Mouse (Mus musculus) ovary, adult 18-20 months (tissue): ENCODE data around the gene Ccdc134.

Experiments used
- DNase-seq: peaks from one replicate; pipeline ENCODE4 v3.0.0; 2022; ENCODE audit warnings: low spot score, mixed read lengths

Ccdc134 gene

DNA sequence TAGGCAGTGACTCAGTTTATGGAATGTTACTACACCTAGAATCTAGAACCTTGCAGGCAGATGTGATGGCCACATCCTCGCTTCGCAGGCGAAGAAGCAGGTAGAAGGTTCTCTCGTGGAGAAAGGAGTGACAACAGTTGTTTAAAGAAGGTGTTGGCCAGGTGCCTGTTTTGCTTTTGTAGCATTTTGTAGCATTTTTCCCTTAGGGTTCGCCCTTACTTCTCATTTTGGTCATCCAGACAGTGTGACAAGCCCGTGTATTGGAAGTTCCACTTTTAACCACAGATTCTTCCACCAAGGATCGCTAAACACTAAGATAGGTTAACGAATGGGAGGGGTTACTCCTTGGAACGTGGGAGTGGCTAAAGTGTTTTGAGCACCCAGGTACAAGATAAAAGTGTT lies 20.8 kb downstream of the Ccdc134 start:
- no peak for DNase-seq

DNA sequence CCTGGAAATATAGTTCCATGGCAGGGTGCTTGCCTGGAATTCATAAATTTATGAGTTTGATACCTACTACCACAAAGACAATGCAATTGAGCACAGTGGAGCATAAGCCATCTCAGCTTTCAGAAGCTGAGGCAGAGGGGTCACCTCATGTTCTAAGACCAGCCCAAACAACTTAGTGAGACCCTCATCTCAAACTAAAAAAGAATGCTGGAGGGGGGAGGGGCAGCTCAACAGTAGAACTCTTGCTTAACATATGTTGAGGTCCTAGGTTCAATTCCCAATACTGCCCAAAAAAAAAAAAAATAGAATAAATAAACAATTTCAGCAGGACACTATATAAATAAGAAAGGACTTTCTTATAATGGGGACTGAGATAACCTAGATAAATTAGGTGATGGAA lies 22.3 kb downstream of the Ccdc134 start:
- DNase-seq: no peak

DNA sequence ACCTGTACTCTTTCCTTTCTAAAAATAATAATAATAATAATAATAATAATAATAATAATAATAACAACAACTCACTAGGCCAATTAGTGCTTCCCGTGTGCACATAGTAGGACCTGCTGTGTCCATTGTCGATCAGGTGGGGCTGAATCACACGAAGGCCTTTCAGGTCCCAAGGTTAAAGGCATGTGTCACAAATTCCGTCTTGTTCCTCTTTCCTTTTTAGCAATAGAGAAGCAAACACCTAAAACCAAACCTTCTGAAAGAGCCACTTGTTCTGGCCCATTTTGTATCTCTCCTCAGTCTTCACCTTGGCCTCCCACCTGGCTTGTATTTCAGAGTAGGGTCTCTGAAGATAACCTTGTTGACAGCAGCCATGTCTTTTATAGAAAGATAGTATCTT lies 23.5 kb downstream of the Ccdc134 start:
- no peak for DNase-seq

DNA sequence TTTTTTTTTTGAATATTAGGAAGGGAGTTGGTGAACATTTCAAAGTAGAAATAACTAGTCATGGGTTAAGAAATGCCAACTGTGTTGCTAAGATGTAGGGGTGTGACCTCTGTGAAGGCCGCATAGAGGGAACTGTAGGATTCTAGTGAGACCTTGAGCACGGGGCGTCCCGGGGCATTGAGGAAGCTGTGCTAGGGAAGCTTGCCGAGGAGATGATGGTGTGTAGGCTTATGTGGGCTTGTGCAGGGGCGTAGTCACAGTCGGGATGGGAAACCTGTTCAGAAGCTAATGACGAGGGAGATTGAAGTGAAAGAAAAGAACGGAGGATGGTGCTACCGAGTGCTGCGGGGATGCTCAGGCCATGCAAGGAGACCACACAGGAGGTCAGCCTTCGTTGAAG lies 24.3 kb downstream of the Ccdc134 start:
- DNase-seq: no peak

DNA sequence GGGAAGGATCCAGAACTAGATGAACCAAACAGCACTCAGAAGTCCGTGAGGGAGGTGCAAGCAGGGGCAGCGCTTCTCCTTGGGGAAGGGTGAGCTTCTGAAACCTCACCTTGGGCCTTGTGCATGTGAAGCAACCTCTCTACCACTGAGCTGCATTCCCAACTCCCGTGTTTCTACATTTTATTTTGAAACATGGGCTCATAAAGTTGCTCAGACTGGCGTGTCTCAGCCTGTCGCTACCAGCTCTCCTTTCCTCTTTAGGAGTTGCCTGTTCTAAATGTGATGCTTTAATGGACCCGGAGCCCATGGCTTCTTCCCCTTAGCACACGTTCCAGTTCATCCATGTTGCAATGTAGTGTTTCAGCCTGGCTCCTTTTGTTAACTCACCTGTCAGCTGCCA lies 24.7 kb downstream of the Ccdc134 start:
- no peak for DNase-seq

DNA sequence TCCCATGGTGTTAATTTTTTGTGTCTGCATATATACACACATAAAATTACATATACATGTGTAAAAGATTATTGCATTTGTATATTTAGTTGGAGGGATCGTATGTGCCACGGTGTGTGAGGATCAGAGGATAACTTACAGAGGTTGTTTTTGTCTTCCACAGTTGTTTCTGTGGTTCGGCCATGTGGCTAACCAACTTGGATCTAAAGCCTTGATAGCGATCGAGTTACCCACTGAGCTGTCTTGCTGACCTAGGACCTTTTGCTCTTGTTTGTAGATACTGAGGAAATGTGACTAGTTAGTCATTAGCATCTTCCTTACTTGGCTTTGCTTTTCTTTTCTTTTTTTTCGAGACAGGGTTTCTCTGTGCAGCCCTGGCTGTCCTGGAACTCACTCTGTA lies 28.6 kb downstream of the Ccdc134 start:
- no peak for DNase-seq

DNA sequence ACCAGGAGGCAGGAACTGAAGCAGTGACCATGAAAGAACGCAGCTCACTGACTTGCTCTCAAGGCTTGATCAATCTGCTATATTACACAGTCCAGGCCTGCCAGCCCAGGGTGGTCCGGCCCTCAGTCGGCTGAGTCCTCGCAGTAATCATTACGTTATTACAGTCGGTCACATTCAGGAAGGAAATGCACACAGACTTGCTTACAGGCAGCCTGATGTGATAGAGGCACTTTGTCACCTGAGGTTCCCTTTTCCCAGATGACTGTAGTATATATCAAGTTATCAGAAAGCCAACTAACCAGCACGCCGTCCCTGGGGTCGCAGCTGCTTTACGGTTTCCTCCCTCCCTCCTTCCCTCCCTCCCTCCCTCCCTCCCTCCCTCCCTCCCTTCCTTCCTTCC lies 29.2 kb downstream of the Ccdc134 start:
- DNase-seq: no peak

DNA sequence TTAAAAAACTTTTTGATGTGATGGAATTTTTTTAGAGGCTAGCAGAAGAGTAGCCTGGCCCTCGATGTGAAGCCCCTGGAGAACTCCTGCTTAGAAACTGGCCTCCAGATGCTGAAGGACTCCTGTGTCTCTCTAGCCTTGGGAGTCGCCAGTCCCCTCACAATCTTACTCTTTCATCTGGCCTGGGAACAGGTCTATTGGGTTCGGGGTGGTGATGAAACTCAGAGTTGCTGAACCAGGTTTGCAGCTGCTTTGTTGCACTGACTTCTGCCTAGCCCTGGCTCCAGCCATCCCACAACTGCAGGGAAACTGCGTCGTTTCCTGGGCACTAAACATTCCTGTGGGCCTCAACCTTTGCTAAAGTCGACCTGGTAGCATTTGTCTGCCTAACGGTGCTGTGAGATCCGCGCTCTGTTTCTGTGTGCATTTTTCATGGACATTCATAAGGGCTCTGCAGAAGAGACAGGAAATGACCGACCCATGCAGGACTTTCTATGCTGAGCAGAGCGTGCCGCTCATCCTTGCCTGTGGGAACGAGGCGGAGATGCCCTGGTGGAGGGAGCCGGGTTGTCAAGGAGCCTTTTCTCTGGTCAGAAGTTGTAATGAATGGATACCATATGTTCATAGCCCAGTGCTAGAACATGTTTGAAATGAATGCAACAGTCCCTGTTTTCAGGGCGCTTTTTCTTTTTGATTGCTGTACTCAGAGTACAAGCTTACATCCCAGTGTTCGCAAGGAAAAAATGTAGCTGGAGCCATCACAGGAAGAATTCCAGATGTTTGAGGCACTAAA lies 30.7 kb downstream of the Ccdc134 start:
- no peak for DNase-seq

DNA sequence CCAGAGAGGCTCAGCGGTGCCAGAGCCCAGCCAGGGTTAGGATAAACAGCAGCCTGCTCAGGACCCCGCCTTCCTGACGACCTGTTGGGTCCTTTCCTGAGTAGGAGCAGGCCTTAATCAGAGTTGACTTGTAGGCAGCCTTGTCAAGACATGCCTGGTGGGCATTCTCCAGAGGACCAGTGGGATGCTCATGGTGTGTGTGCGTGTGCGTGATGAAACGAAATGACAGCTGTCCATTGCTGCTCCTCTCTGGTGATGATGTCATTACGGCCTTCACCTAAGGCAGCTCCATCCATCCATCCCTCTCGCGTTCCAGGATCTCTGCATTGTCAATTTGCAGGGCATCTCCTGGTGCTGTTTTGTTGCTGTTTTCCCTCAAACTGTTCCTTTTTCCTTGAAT lies 31.7 kb downstream of the Ccdc134 start:
- no peak for DNase-seq

DNA sequence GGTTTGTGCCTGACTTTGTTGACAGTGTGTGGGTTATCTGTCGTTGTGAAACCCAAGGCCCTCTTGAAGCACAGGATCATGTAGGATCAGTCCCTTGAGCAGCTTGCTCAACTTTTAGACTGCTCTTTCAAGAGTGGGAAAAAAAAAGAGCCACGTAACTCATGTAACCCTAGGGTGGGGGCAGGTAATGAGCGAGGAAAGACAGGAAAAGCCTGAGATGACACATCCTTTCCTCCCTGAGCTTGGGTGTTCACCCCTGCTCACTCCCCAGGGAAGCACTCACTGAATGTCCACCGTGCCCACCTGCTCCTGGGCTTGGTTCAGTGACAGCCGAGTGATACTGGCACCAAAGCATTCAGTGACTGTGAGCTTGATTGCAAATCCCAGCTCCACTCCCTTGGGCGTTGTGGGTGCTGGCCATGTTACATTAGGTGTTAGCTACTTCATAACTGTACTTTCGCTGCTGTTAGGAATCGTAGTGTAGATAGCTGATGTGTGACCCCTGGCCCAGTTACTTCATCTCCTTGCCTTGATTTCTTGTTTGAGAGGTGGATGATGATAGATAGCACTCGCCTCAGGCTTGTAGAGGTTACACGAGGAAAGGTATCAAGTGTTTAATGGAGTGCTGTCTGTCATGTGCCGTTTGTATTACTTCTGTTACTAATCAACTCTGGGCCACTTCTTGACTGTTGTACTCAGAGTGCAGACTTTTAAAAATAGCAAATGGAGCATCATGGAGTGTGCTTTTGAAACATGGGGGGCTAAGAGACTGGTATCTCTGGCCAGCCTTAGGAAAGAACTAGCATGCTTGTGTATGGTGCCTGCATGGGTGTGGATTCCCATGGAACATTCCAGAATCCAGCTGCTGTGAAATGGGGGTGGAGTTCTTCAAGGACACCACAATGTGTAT lies 33.3 kb downstream of the Ccdc134 start:
- DNase-seq: no peak

DNA sequence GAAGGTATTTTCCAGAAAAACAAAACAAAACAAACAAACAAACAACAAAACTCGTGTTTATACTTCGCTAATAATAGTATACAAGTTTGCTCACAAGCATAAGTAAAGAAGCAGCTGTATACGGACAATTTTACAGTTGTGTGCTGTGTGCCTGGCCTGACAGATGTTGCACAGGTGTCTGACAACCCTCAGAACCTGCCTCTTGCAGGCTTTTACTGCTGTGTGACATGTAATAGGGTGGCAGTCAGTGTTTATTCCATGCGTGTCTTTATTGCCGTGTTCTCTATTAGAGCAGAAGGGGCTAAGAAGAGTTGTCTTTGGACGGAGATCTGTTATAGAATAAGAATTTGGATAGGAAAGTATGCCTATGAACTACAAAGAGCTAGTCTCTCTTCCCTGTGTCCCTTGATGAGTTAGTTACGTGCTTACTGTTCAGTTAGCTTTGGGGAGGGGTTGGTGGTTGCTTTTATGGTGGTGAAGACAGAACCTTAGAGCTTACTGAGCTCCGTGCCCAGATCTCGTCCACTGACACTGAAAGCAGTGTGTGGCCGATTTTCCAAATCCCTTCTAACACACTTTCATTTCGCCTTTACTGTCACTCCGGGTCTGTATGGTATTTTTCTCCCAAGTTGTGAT lies 34.4 kb downstream of the Ccdc134 start:
- DNase-seq: no peak

DNA sequence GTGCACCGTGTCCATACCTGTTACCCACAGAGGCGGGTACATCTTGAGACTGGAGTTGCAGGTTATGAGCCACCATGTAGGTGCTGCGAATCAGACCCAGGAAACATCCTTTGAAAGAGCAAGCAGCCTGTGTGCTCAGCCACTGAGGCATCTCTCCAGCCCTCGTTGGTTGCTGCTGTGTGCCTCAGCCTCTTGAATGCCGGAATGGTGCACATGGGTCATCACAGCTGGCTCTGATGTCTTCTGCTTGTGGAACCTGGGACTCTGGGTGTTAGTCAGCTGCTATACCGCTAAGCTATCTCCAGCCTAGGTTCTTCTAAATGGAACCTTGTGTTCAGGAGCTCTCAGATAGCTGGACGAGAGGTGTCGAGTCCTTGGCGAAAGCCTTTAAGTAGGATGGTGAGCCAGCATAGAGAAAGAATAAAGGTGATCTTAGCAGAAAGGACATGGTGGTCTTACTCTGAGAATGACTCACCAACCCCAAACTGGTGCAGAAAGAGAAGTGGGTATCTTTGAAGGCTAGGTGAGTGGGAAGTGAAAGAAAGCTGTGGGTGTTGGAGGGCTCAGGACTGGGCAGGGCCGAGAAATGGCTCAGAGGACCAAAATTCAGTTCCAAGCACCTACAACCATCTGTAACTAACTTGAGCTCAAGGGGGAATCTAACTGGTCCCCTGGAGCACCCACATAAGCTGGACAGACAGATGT lies 35.8 kb downstream of the Ccdc134 start:
- no peak for DNase-seq

DNA sequence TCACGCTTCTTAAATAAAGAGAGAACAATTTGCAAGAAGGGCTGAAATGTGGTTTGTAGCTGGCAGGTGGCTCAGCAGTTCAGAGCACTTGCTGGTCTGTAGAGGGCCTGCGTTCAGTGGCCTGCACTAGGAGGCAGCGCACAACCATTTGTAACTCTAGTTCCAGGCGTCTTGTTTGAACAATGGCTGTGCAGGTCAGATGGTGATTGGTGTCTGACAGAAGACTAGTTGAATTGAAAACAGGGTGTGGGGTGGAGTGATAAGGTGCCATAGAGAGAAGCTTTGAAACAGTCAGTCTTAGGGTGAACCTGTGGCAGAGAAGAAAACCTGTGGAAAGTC lies 36.3 kb downstream of the Ccdc134 start:
- DNase-seq: no peak

DNA sequence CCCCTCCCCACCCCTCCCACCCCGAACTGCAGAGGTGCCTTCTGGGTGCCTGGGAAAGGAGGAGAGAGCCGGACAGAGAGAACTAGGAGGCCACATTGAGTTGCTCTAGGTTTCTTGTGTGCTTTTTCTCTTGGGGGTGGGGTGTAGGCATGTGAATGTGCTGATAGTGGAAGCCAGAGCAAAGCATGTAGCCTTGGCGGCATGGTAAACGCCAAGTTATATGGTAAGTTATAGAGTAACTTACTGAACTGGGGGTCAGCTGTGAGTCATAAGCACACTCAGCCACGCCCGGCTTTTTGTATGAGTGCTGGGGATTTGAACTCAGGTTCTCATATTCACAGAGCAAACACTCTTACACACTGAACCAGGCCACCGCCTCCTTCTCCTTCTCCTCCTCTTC lies 36.8 kb downstream of the Ccdc134 start:
- DNase-seq: no peak

DNA sequence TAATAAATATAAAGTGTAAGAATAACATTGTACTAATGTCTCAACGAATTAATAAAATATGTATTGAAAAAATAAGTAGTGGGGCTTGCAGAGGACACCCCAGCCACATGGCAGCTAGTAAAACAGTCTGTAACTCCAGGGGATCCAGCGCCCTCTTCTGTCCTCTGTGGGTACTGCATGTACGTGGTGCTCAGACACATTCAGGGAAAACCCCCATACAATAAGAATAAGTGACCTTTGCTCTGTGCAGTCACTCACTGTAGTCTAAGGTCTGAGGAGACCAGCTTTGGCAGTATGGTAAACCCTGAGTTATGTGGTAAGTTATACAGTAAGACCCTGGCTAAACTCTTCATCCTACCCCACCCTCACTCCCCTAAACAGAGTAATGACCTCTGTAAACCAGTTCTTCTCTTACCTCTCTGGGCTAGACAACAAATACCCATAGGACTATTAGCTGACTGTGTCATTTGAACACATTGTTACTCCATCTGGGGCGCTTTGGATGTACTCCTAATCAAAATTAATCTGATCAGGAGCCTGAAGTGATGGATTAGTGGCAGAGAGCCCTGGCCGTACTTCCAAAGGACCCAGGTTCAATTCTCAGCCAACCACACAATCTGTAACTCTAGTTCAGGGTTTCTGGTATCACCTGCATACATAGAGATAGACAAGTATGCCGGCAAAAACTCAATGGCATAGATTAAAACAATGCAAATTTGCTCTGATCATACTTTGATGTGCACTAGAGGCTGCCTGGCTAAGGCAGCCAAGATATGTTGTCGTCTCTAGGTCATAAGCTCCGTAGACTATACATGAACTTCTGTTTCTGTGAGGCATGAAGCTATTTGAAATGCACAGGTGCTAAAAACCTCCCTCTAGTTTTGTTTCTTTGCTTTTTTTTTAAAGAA lies 37.9 kb downstream of the Ccdc134 start:
- DNase-seq: no peak

DNA sequence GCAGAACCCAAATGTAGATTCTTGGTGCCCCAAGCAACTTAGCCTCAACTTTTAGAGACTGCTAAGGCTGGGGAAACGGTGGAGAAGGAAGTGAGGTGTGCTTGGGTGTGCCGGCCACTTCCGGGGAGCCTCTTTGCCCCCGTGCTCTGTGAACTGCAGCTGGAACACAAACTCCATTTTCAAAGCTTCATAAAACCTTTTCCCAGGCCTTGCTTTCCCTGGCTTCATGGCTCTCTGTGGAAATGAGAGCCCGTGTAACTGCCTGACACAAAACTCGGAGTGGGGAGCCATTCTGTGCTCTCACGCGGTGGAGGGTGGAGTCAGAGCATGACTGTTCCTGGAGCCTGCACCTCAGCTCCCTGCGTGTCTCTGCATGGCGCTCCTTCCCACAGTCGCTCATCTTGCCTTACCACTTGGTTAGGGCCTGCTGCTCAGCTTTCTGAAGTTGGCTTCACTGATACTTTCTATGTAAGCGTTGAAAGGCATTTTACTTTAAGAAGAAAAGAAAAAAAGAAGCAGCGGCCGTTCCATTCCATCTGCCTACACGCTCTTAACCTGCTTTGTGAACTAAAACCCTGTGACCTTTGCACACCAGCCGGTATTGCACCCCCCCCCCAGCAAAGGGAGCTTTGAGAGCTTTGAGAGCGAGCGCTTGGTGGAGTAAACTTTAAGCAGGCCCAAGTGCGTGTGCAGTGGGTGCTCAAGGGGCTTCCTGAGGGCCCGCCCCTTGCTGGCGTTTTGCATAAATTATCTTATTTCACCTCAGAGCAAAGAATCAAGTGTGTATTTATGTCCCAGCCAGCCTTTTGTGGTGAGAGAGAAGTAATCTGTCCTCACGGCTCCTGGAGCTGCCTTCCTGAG lies 38.7 kb downstream of the Ccdc134 start:
- DNase-seq: no peak

DNA sequence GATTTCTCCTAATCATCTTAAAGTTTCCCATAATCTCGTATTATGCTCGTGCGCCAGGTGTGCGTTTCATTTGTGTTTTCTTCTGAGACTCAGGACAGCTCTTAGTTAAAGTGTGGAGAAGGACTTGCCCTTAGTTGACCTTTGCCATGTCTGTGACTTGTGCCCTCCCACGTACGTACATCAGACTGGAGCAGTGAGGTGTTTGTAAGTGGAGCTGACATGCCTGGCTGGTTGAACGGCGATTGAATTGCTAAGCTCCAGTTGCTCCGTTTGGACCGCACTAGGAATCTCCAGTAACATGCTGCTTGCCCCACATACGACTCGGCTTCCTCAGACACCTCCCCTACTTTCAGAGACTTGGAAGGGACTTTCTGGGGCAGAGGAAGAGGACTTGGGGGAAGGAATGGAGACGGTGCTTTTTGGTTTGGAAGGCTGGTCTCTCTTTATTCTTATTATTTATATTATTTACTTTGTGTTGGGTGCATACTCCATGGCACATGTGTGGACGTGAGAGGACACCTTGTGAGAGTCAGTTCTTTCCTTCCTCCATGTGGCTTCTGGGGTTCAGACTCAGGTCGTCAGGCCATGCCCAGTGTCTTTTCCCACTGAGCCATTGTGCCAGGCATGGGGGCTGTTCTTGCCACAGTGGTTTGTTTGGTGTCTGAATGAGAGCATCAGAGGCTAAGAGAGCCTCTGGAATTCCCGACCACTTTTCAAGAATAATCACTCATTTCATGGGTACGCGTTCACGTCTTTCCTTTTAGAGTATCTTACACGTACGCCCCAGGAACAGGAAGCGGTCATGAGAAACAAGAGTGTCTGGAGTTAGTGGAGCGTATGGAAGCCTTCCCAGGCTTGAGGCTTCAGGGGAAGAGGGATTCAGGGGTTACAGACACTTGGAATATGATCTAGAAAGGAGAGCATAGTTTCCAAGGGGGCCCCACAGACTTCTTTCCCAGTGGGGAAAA lies 39.8 kb downstream of the Ccdc134 start:
- no peak for DNase-seq

DNA sequence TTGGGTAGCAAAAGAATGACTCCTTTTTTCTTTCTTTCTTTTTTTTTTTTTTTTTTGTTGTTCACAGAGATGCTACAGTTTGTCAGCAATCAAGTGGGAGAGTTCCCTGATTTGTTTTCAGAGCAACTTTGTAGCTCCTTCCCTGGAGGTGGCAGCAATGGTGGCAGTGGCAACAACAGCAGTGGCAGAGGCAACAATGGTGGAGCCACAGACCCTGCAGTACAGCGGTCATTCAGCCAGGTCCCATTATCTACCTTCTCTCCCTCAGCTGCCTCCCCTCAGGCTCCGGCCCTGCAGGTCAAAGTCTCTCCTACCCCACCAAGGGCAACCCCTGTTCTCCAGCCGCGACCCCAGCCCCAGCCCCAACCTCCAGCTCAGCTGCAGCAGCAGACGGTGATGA lies 41.9 kb downstream of the Ccdc134 start:
- DNase-seq: no peak
